Mouse (Mus musculus) MEL (cell line): ENCODE measurements around the gene Mfn2.

Experiments
- CHD1 ChIP-seq: IDR thresholded peaks from 2 replicates; pipeline ENCODE4 v1.6.1; 2012; ENCODE audit warnings: low read depth, mild to moderate bottlenecking, inconsistent platforms, low read length, improper control_type of control experiment
- ELF1 ChIP-seq: IDR thresholded peaks from 2 replicates; pipeline ENCODE4 v1.6.1; 2014; ENCODE audit warnings: low read depth, mild to moderate bottlenecking, inconsistent platforms, low read length, improper control_type of control experiment, moderate library complexity
- EP300 ChIP-seq, 2 experiments: IDR thresholded peaks; 2 replicates each; pipeline ENCODE4 v1.6.1; 2011; ENCODE audit warnings: improper control_type of control experiment in 2 of 2, low read length in 2 of 2, low read depth in 1 of 2, mild to moderate bottlenecking in 1 of 2
- POLR2AphosphoS5 ChIP-seq: IDR thresholded peaks from 2 replicates; pipeline ENCODE4 v1.6.1; 2012; ENCODE audit warnings: low read depth, borderline replicate concordance, mild to moderate bottlenecking, inconsistent platforms, low read length, moderate library complexity, mixed read lengths

DNA sequence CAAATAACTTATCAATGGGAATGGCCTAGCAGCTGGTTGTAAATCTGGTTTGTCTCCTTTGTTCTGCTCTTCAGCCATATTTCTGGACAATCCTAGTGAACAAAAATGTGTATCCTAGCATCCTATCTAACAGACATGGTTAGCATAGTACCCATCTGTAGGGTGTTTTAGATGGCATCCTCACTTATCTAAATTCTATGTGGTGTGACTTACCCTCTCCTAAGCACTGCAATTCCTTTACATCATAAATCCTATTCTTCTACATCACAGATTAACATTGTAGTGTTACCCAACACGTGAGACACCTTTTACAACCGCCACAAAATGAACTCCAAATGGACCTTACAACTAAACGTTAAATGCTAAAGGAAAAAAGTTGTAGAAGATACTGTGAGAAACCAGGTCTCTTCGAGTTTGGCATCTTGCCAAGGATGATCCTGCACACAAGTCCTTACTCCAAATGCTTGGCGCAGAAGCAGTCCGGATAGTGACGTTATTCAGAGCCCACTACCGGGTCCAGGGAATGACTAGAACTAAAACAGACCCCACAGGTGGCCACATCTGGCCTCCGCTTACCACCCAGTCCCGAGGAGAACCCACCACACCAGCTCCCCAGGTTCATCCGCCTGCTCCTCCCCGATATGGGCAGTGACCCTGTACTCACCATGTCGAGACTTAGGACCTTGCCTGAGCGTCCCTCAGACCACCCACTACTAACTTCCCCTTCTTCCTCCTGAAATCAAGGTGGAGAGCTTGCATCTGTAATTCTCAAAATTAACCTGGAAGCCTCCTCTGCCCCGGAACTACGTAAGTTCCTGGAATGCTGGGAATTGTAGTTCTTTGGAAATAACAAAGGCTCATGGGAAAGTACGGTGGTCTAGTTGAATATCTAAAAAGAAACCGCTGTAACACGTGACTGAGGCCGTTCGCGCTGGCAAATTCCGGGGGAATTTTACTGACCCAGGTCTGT, 56.6 kb downstream of the Mfn2 start, which contains the start of gene Zfp933:
- TF ChIP-seq EP300 (IDR thresholded peaks at IDR 0.05; ENCODE audit: low read depth in 1 of 2, low read length in 2 of 2) (peak in 1 of 2 experiments; percentile 13; a peak in 2 of 4 replicates), CHD1 (no peak), POLR2AphosphoS5 (no peak), ELF1 (peak; percentile 98)
